Mouse (Mus musculus): ENCODE measurements around the gene Fam120a.

GRCm38 (mm10) chr13:48829780-48830179 is 138.0 kb downstream of the Fam120a start:
- TF ChIP-seq POLR2AphosphoS5 (IDR thresholded peaks at IDR 0.05; ENCODE audit: insufficient replicate concordance, low read depth, low read length) (no peak), CTCF (IDR thresholded peaks at IDR 0.05; ENCODE audit: low read depth, low read length) (no peak), TAL1 (conservative IDR thresholded peaks at IDR 0.05; ENCODE audit: low read depth, low read length) (no peak), GATA1 (IDR thresholded peaks at IDR 0.05; ENCODE audit: borderline replicate concordance, low read length) (no peak), GATA2 (IDR thresholded peaks at IDR 0.05; ENCODE audit: borderline replicate concordance, low read depth, low read length) (no peak)
